Mouse (Mus musculus): ENCODE measurements around the gene Olfr821.
"Not testable (repeated sequence)": the region's sequence is repeated elsewhere in the genome, so short reads cannot be mapped to it uniquely, and the experiment has no call there.

Gene Olfr821

DNA sequence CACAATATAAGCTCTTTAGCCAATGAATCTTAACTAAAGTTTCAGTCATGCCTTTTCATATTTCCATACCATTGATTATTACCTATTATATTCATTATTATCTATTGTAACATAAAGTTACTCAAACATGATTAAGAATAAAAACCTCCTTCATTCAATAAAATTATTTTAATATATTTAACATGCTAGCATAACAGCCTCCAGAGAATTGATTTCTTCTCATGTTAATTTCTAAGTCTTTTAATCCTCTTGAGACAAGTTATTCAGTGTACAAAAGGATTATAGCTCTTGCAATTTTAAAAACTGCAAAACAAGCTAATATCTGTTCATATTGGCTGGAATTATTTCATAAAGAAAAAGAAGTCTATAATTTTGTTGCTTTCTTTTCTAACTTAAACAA is at the start of gene Olfr821:
TSS of gene Olfr821 (plus strand) at position 301 of the 400 bp plus-strand sequence.
- DNase-seq, result no peak

DNA sequence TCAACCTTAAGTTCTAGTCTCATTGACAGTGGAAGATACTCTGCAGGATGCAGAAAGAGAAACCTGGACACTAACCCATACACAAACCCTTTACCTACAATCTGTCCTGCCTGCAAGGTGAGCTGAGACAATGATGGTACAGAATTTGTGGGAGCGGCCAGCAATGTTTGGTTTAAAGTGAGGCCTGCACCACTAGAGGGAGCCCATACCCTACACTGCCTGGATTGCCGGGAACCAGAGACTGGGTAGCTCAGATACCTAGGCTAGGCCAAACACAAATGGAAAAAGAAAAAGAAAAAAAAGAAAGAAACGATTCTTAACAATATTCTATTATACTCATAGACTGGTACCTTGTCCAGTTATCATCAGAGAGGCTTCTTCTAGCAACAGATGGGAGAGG is 48.3 kb upstream of the Olfr821 start:
- not testable (repeated sequence) for DNase-seq

DNA sequence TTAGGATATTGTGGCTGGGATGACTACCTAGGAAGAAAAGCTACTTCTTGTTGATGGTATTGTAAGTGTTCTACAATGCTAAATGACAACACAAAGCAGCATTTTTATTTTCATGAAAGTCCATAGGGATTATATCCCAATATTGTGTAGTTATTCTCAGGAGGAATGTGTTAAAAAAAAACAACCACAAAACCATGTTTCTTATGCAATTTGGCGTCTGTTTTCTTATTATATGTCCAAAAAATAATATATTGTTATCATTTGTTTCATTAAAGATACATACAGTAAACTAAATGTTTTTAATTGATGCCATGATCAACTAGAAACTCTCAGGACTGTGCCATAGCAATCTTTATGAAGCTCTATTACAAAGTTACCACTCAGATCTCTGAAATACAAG is 45.2 kb upstream of the Olfr821 start, which contains the start of gene Gm10310:
TSS of gene Gm10310 (minus strand) at position 101 of the 400 bp plus-strand sequence.
- not testable (repeated sequence) for DNase-seq

DNA sequence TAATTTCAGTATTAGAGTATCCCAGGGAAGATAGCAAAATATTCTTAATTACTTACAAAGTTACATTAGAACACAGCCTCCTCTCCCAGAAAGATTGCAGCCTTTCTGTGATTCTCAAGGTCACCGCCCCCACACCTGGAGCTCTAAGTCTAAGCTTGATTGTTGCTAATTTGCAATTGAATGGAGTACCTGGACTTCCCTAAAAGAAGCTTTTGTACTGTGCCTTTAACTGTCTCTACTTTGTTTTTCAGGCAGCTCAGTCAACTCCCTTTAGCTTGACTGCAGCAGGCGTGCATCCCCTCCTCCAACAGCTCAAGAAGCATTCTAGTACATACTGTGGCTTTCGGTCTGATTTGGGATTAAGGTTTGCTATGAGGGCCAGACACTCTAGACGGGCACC is 26.0 kb upstream of the Olfr821 start:
- DNase-seq, result not testable (repeated sequence)

DNA sequence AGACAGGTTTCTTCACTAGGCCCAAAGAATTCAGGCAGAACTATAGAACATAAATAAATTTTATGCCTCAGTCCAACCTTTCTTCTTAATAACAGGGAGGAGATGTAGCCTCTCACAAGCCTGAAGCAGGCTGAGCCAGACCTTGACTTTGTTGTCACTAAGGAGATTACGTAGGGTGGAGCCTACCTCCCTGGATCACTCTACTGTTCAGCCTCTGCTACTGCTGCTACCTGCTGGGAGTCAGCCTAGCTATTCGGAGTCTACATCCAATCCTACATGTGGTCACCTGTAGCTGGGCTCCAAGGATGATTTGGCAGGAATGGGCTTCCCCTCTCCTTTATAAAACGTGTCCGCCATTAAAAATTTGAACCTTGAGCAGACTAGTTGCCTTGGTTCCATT is 24.8 kb upstream of the Olfr821 start:
- not testable (repeated sequence) for DNase-seq

DNA sequence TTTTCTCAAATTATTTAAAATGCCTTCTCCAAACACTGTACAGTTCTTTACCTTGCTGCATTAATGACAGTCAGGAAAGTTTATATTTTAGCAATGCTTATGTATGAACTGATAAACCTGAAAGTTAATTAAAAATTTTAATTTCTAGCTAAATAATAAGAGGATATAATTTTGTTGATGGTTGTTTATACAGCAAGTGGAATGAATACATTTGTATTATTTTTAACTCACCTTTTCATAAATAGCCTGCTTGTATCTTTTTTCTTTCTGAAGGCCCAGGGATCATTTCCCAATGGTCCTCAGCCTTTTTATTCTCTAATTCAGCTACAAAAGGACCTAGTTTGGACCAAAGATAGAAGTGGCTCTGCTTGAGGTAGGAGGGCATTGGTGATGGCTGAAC is 17.8 kb upstream of the Olfr821 start, which contains the start of gene Olfr820:
TSS of gene Olfr820 (plus strand) at position 301 of the 400 bp plus-strand sequence.
- DNase-seq, result no peak

DNA sequence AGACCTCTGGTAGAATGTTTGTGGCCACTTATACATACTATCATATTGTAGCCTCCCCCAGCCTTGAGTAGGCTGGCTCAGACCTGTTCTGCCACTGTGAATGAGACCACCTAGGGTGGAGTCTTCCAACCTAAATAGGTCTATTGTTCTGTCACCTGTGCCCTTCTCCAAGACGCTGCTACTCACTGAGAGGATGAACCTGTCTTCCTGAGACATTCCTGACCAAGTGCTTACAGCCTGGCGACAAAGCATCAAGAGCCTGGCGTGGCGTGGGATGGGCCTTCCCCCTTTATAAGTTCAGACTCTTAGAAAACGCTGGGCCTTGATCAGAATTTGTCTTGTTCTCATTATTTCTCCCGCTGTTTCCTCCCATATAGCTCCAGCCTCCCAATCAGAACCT is 6.9 kb downstream of the Olfr821 start:
- no peak for DNase-seq

DNA sequence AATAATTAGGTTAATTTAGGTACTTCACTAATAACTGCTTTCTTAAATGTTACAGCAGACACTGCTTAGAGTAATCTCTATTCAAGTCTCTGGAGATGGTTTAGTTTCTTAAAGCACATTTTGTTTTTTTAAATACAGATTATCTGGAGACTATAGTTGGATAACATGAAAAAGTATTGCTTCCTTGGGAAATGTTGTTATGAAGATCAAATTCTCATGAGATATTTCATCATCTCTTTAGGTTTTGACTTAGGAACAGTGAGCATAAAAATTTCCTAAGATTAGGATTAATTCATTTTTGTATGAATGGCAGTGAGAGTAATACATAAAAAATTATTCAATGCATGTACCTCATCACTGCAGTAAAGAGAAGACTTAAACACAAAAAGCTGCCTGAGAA is 40.8 kb downstream of the Olfr821 start, which contains the start of gene Olfr822:
TSS of gene Olfr822 (plus strand) at position 301 of the 400 bp plus-strand sequence.
- no peak for DNase-seq
